Mouse (Mus musculus): Measurements from ENCODE around the gene Hjurp. TPM values are rescaled to one million over a fixed set of nuclear protein-coding genes. Genes with fewer than 3 reads are reported as not detected.

Gene Hjurp
- polyA plus RNA-seq, 1 experiment from 2014 or later, result 66.4 TPM

DNA sequence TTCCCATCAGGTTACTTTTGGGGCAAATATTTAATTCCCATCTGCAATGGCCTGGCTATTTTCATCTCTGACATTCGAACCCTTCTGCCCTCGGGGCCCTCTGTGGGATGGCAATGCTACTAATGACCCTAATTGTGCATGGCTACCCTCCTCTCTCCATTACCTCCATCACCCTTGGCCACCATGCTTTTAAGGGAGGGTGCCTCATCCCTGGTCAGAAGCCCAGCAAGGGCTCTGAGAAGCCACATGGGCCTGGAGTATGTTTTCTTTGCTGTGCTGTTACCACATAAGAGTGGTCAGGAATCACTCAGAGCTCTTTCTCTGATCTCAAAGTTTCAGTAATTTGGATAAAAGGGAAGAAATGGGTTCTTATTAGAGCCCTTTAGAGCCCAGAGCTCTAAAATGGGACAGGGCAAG lies 22.1 kb upstream of the Hjurp start:
- ATAC-seq, result no peak
- peaks cover 75% of the 10 kb centered on the region for H3K9me3 ChIP-seq (ENCODE audit: control insufficient read depth, low read length)
- 83% methylated on average over 2 of the region's 2 CpGs for WGBS
- no peak overlapping the region for H3K9ac ChIP-seq (ENCODE audit: low read depth, low read length)
- no peak overlapping the region for H3K27ac ChIP-seq (ENCODE audit: low read depth, low read length)
- no peaks in the 10 kb centered on the region for H3K4me1 ChIP-seq (ENCODE audit: control insufficient read depth, insufficient read depth, low read depth, low read length)
- no peaks in the 10 kb centered on the region for H3K27me3 ChIP-seq (replicated peaks; ENCODE audit: control insufficient read depth, insufficient read depth, low read length)
- no peak overlapping the region for H3K4me2 ChIP-seq (ENCODE audit: low read length)
- no peak overlapping the region for H3K4me3 ChIP-seq (ENCODE audit: low read length)
- H3K36me3 ChIP-seq (ENCODE audit: control insufficient read depth, insufficient read depth, low read length), result no peaks in the 10 kb centered on the region

DNA sequence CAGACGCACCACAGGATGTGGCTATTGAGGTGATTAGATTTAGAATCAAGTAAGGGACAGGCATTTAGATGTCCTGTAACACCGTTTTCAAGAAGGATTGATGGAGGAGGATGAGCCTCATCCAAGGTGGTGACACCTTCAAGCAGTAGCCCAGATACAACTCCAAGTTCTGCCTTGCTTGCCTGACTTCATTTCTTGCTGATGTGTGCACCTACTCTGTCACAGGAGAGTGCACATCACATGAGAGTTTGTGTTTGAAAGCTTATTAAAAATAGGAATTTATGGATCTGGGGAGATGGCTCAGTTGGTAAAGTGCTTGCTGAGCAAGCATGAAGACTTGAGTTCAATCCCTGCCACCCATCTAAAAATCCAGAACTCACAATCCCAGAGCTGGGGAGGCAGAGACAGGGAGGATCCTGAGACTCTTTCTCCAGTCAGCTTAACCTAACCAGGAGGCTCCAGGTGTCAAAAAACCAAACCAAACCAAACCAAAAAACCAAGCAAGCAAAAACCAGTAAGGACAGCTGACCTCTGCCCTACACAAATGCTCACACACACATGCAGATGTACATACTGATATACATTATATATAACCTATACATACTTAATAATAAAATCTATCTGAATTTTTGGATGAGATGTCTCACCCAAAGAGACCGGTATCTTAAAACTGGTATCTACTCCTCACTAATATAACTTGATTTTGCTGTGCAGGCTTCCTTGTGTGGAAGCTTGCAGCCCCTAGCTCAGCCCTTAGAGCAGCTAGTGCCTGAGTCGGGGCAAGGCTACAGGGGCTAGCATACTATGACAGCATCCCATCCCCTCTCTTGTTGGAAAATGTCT lies 21.5 kb upstream of the Hjurp start:
- ATAC-seq, result no peak
- WGBS, result 66% methylated on average over 4 of the region's 4 CpGs
- no peak overlapping the region for H3K4me2 ChIP-seq (ENCODE audit: low read length)
- no peak overlapping the region for H3K9ac ChIP-seq (ENCODE audit: low read depth, low read length)
- peaks cover 72% of the 10 kb centered on the region for H3K9me3 ChIP-seq (ENCODE audit: control insufficient read depth, low read length)
- H3K27ac ChIP-seq (ENCODE audit: low read depth, low read length), result no peak overlapping the region
- no peaks in the 10 kb centered on the region for H3K4me1 ChIP-seq (ENCODE audit: control insufficient read depth, insufficient read depth, low read depth, low read length)
- H3K4me3 ChIP-seq (ENCODE audit: low read length), result no peak overlapping the region
- H3K36me3 ChIP-seq (ENCODE audit: control insufficient read depth, insufficient read depth, low read length), result no peaks in the 10 kb centered on the region
- H3K27me3 ChIP-seq (replicated peaks; ENCODE audit: control insufficient read depth, insufficient read depth, low read length), result no peaks in the 10 kb centered on the region

DNA sequence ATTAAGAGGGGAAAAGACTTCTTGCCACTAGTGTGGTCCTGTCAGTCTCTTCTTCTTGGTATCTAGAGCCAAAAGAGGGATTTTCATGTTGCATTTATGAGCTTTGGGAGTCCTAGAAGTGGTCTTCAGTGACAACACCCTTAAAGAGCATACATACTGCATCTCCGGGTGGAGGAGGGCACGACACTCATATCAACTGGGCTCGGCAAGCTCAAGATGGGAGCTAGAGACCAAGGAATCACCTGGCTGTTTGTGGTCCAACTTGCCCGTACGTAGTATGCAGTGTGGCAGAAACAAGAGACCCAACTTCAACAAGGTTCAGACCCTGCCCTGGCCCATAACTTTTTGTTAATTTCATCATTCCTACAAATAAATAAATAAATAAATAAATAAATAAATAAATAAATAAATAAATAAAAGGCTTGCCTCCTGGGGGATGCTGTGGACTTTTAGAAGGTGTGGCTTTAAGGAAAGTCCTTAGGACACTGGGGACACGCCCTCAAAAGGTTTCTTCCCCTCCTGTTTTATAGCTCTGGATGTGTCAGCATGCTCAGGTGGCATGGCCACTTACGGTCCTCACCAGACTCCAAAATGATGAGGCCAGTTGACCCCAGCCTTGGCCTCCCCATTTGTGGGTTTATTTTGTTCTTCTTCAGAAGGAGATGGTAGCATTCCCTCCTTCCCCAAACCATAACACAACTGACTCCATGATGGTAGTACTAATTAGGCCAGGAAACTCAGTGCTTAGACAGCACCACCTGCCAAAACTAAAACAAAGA lies 20.2 kb upstream of the Hjurp start:
- Histone ChIP-seq H3K4me1 (ENCODE audit: control insufficient read depth, insufficient read depth, low read depth, low read length) (no peaks in the 10 kb centered on the region), H3K4me2 (ENCODE audit: low read length) (no peak overlapping the region), H3K9ac (ENCODE audit: low read depth, low read length) (no peak overlapping the region), H3K27ac (ENCODE audit: low read depth, low read length) (no peak overlapping the region), H3K9me3 (ENCODE audit: control insufficient read depth, low read length) (peaks cover 63% of the 10 kb centered on the region), H3K4me3 (ENCODE audit: low read length) (no peak overlapping the region), H3K27me3 (replicated peaks; ENCODE audit: control insufficient read depth, insufficient read depth, low read length) (no peaks in the 10 kb centered on the region), H3K36me3 (ENCODE audit: control insufficient read depth, insufficient read depth, low read length) (no peaks in the 10 kb centered on the region)
- 68% methylated on average over 7 of the region's 7 CpGs for WGBS
- ATAC-seq, result no peak

DNA sequence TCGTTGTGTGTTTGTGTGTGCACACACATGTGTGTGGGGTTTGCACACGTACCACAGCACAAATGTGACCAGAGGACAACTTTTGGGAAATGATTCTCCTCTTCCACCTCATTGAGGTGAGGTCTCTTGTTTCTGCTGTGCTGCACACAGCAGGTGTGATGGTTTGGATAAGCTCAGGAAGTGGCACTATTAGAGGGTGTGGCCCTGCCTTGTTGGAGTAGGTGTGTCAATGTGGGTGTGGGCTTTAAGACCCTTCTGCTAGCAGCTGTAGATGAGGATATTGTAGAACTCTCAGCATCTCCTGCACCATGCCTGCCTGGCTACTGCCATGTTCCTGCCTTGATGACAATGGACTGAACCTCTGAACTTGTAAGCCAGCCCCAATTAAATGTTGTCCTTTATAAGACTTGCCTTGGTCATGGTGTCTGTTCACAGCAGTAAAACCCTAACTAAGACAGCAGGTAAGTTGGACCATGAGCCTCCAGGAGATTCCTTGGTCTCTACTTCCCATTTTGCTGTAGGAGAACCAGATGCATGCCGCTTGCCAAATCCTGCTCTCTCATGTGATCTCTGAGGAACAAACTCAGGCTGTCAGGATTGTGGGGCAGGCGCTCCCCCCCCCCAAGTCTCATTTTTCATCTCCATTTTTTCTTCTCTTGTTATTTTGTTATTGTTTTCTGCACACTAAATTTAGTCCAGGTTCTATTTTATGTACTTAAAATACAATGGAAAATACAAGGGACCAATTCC lies 18.9 kb upstream of the Hjurp start:
- Histone ChIP-seq H3K9me3 (ENCODE audit: control insufficient read depth, low read length) (peaks cover 62% of the 10 kb centered on the region), H3K4me3 (ENCODE audit: low read length) (no peak overlapping the region), H3K9ac (ENCODE audit: low read depth, low read length) (no peak overlapping the region), H3K27me3 (replicated peaks; ENCODE audit: control insufficient read depth, insufficient read depth, low read length) (no peaks in the 10 kb centered on the region), H3K36me3 (ENCODE audit: control insufficient read depth, insufficient read depth, low read length) (no peaks in the 10 kb centered on the region), H3K4me2 (ENCODE audit: low read length) (no peak overlapping the region), H3K27ac (ENCODE audit: low read depth, low read length) (no peak overlapping the region), H3K4me1 (ENCODE audit: control insufficient read depth, insufficient read depth, low read depth, low read length) (no peaks in the 10 kb centered on the region)
- ATAC-seq, result peak; percentile 24; the same call in 1 of the 2 replicates
- WGBS, result 76% methylated on average over 4 of the region's 4 CpGs

DNA sequence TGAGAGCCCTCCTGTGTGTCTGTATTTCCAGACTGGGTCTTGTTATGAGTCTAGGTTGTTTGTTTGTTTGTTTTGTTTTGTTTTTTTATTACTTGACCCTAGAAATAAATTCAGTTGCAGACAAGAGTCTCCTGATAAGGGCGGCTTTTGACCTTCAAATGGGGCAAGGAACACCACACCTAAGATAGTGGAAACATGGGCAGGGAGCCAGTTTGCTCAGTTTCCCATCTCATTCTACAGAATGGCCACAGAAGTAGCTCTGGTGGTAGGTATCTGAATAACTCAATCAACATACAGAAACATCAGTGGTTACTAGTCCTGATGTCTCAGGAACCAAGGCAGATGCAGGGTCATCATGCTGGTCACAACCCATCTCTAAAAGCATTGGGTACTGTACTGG lies 17.2 kb upstream of the Hjurp start:
- Histone ChIP-seq H3K9me3 (ENCODE audit: control insufficient read depth, low read length) (peaks cover 53% of the 10 kb centered on the region), H3K27ac (ENCODE audit: low read depth, low read length) (no peak overlapping the region), H3K4me3 (ENCODE audit: low read length) (no peak overlapping the region), H3K4me2 (ENCODE audit: low read length) (no peak overlapping the region), H3K36me3 (ENCODE audit: control insufficient read depth, insufficient read depth, low read length) (no peaks in the 10 kb centered on the region), H3K4me1 (ENCODE audit: control insufficient read depth, insufficient read depth, low read depth, low read length) (no peaks in the 10 kb centered on the region), H3K27me3 (replicated peaks; ENCODE audit: control insufficient read depth, insufficient read depth, low read length) (no peaks in the 10 kb centered on the region), H3K9ac (ENCODE audit: low read depth, low read length) (no peak overlapping the region)
- ATAC-seq, result no peak
- WGBS, result 16% methylated on average over 1 of the region's 1 CpGs

DNA sequence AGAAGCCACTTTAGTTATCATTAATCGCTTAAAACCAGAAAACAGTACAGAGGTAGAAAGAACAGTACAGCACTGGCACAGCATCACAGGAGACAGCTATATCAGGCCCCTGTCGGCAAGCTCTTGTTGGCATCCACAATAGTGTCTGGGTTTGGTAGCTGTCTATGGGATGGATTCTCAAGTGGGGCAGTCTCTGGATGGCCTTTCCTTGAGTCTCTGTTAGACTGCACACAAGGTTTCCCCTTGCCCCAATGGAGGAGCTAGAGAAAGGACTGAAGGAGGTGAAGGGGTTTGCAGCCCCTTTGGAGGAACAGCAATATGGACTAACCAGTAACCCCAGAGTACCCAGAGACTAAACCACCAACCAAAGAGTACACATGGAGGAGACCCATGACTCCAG lies 14.6 kb upstream of the Hjurp start:
- peaks cover 48% of the 10 kb centered on the region for H3K9me3 ChIP-seq (ENCODE audit: control insufficient read depth, low read length)
- no peaks in the 10 kb centered on the region for H3K4me1 ChIP-seq (ENCODE audit: control insufficient read depth, insufficient read depth, low read depth, low read length)
- H3K4me3 ChIP-seq (ENCODE audit: low read length), result no peak overlapping the region
- 55% methylated on average over 2 of the region's 2 CpGs for WGBS
- no peak overlapping the region for H3K9ac ChIP-seq (ENCODE audit: low read depth, low read length)
- H3K27me3 ChIP-seq (replicated peaks; ENCODE audit: control insufficient read depth, insufficient read depth, low read length), result no peaks in the 10 kb centered on the region
- H3K27ac ChIP-seq (ENCODE audit: low read depth, low read length), result no peak overlapping the region
- H3K36me3 ChIP-seq (ENCODE audit: control insufficient read depth, insufficient read depth, low read length), result no peaks in the 10 kb centered on the region
- no peak for ATAC-seq
- no peak overlapping the region for H3K4me2 ChIP-seq (ENCODE audit: low read length)

DNA sequence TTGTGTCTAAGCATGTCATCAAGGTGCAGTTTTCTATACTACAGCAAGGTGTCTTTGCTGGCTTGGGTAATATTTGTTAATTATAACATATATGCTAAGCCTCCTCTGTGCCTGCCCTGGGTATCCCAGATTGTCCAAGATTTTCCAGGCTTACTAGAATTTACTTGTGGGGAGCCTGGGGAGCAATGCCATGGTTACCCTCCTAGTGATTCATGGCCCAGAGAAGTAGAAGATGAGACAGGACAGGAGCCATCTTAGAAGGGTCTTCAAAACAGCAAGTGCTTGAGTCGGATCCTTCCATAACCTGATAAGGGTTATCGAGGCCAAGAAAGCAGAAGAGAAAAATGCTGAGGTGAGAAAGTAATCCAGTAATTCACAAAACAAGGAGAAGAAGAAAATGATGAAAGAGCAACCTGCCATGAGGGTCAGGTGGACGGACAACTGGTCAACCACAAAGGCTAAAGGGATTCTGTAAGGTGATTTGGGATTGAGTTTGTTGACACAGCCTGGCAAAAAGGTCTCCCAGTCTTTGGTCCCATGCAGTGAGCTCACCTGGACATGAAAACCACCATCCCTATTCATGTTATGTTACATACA lies 14.1 kb upstream of the Hjurp start:
- Histone ChIP-seq H3K27me3 (replicated peaks; ENCODE audit: control insufficient read depth, insufficient read depth, low read length) (no peaks in the 10 kb centered on the region), H3K9ac (ENCODE audit: low read depth, low read length) (no peak overlapping the region), H3K36me3 (ENCODE audit: control insufficient read depth, insufficient read depth, low read length) (no peaks in the 10 kb centered on the region), H3K4me1 (ENCODE audit: control insufficient read depth, insufficient read depth, low read depth, low read length) (no peaks in the 10 kb centered on the region), H3K9me3 (ENCODE audit: control insufficient read depth, low read length) (peaks cover 52% of the 10 kb centered on the region), H3K27ac (ENCODE audit: low read depth, low read length) (no peak overlapping the region), H3K4me2 (ENCODE audit: low read length) (no peak overlapping the region), H3K4me3 (ENCODE audit: low read length) (no peak overlapping the region)
- ATAC-seq, result no peak
- WGBS, result 64% methylated on average over 3 of the region's 3 CpGs

DNA sequence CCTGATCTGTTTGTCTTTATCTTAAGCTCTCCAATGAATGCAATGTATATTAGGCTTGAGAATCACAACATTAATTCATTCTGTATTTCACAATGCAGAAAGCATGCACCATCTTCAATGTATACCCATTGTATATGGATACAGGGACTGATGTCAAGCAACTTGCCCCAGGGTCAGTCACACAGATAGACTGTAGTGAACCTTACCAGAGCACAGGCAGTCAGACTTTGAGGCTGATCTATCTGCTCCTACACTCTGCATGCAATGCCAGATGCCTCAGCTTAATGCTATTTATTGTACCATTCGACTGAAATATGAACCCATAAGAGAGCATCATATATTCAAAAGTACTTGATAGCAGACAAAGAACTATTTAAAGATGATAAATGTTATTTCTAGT lies 13.1 kb upstream of the Hjurp start:
- H3K4me2 ChIP-seq (ENCODE audit: low read length), result no peak overlapping the region
- ATAC-seq, result no peak
- no peak overlapping the region for H3K4me3 ChIP-seq (ENCODE audit: low read length)
- peaks cover 50% of the 10 kb centered on the region for H3K9me3 ChIP-seq (ENCODE audit: control insufficient read depth, low read length)
- 78% methylated on average over 1 of the region's 1 CpGs for WGBS
- no peak overlapping the region for H3K27ac ChIP-seq (ENCODE audit: low read depth, low read length)
- H3K36me3 ChIP-seq (ENCODE audit: control insufficient read depth, insufficient read depth, low read length), result no peaks in the 10 kb centered on the region
- no peaks in the 10 kb centered on the region for H3K4me1 ChIP-seq (ENCODE audit: control insufficient read depth, insufficient read depth, low read depth, low read length)
- H3K27me3 ChIP-seq (replicated peaks; ENCODE audit: control insufficient read depth, insufficient read depth, low read length), result no peaks in the 10 kb centered on the region
- H3K9ac ChIP-seq (ENCODE audit: low read depth, low read length), result no peak overlapping the region
